Mouse (Mus musculus): ENCODE measurements around the gene Slc25a12. TPM values are rescaled to one million over a fixed set of nuclear protein-coding genes. Genes with fewer than 3 reads are reported as not detected.

The Slc25a12 gene
- polyA plus RNA-seq, 1 experiment: 40.7 TPM

- H3K36me3 ChIP-seq (ENCODE audit: control insufficient read depth, insufficient read depth): peaks cover 47% of the 10 kb centered on the region
- no peak overlapping the region for H3ac ChIP-seq (ENCODE audit: control insufficient read depth, insufficient read length)
- H3K4me3 ChIP-seq: no peak overlapping the region
- TF ChIP-seq SRF (IDR thresholded peaks at IDR 0.05; ENCODE audit: control insufficient read depth, insufficient read length, low read depth): no peak
- no peak for TF ChIP-seq TCF12 (IDR thresholded peaks at IDR 0.05; ENCODE audit: insufficient read depth, poor library complexity, severe bottlenecking)
- no peak for TF ChIP-seq USF1 (IDR thresholded peaks at IDR 0.05; ENCODE audit: low read depth)
- H3K79me2 ChIP-seq (ENCODE audit: control insufficient read depth, insufficient read depth): peaks cover 12% of the 10 kb centered on the region
- H3K4me2 ChIP-seq (ENCODE audit: low read depth): no peak overlapping the region
- H3K27me3 ChIP-seq (ENCODE audit: control insufficient read depth, insufficient read depth, insufficient read length): no peaks in the 10 kb centered on the region
Observed at GRCm38 (mm10) chr2:71235420-71235819, 132.1 kb downstream of the Slc25a12 start.

GRCm38 (mm10) chr2:71232976-71233375, 134.6 kb downstream of the Slc25a12 start:
- TF ChIP-seq MYOD1 (IDR thresholded peaks at IDR 0.05; ENCODE audit: control insufficient read depth in 1 of 3, insufficient read length in 2 of 3, low read depth in 2 of 3) (no peak), SRF (IDR thresholded peaks at IDR 0.05; ENCODE audit: control insufficient read depth, insufficient read length, low read depth) (no peak), REST (IDR thresholded peaks at IDR 0.05; ENCODE audit: insufficient read depth, insufficient read length) (no peak), POLR2A (IDR thresholded peaks at IDR 0.05; ENCODE audit: insufficient read length, low read depth) (no peak), MYOG (IDR thresholded peaks at IDR 0.05; ENCODE audit: control insufficient read depth in 1 of 3, insufficient read depth in 1 of 3, insufficient read length in 2 of 3, low read depth in 2 of 3) (no peak), POLR2AphosphoS2 (IDR thresholded peaks at IDR 0.05; ENCODE audit: insufficient read length, low read depth) (no peak), USF1 (IDR thresholded peaks at IDR 0.05; ENCODE audit: low read depth) (no peak), MAX (IDR thresholded peaks at IDR 0.05; ENCODE audit: low read depth) (no peak), TCF12 (IDR thresholded peaks at IDR 0.05; ENCODE audit: insufficient read depth, poor library complexity, severe bottlenecking) (no peak), CEBPB (IDR thresholded peaks at IDR 0.05; ENCODE audit: insufficient read depth, poor library complexity, severe bottlenecking) (no peak)
- Histone ChIP-seq H3K4me2 (ENCODE audit: low read depth) (peak overlapping the region; percentile 41), H3K4me3 (no peak overlapping the region), H3ac (ENCODE audit: control insufficient read depth, insufficient read length) (no peak overlapping the region), H3K36me3 (ENCODE audit: control insufficient read depth, insufficient read depth) (peaks cover 51% of the 10 kb centered on the region), H3K79me2 (ENCODE audit: control insufficient read depth, insufficient read depth) (peaks cover 12% of the 10 kb centered on the region), H3K27me3 (ENCODE audit: control insufficient read depth, insufficient read depth, insufficient read length) (no peaks in the 10 kb centered on the region)

- peaks cover 60% of the 10 kb centered on the region for H3K36me3 ChIP-seq (ENCODE audit: control insufficient read depth, insufficient read depth)
- H3K79me2 ChIP-seq (ENCODE audit: control insufficient read depth, insufficient read depth): peaks cover 12% of the 10 kb centered on the region
- H3K27me3 ChIP-seq (ENCODE audit: control insufficient read depth, insufficient read depth, insufficient read length): no peaks in the 10 kb centered on the region
- no peak overlapping the region for H3K4me3 ChIP-seq
- H3K4me2 ChIP-seq (ENCODE audit: low read depth): peak overlapping the region; percentile 41
- TF ChIP-seq MYOD1 (IDR thresholded peaks at IDR 0.05; ENCODE audit: control insufficient read depth in 1 of 3, insufficient read length in 2 of 3, low read depth in 2 of 3): no peak
- no peak for TF ChIP-seq TCF12 (IDR thresholded peaks at IDR 0.05; ENCODE audit: insufficient read depth, poor library complexity, severe bottlenecking)
- no peak for TF ChIP-seq POLR2AphosphoS2 (IDR thresholded peaks at IDR 0.05; ENCODE audit: insufficient read length, low read depth)
- TF ChIP-seq MYOG (IDR thresholded peaks at IDR 0.05; ENCODE audit: control insufficient read depth in 1 of 3, insufficient read depth in 1 of 3, insufficient read length in 2 of 3, low read depth in 2 of 3): no peak
- no peak for TF ChIP-seq E2F4 (IDR thresholded peaks at IDR 0.05; ENCODE audit: insufficient read depth)
- TF ChIP-seq REST (IDR thresholded peaks at IDR 0.05; ENCODE audit: insufficient read depth, insufficient read length): no peak
- TF ChIP-seq POLR2A (IDR thresholded peaks at IDR 0.05; ENCODE audit: insufficient read length, low read depth): no peak
- no peak for TF ChIP-seq CEBPB (IDR thresholded peaks at IDR 0.05; ENCODE audit: insufficient read depth, poor library complexity, severe bottlenecking)
- TF ChIP-seq SRF (IDR thresholded peaks at IDR 0.05; ENCODE audit: control insufficient read depth, insufficient read length, low read depth): no peak
- TF ChIP-seq MAX (IDR thresholded peaks at IDR 0.05; ENCODE audit: low read depth): no peak
- no peak overlapping the region for H3ac ChIP-seq (ENCODE audit: control insufficient read depth, insufficient read length)
Observed at GRCm38 (mm10) chr2:71231951-71232350, 135.6 kb downstream of the Slc25a12 start.

GRCm38 (mm10) chr2:71229603-71230002, 137.9 kb downstream of the Slc25a12 start:
- no peak overlapping the region for H3K4me2 ChIP-seq (ENCODE audit: low read depth)
- no peak overlapping the region for H3K4me3 ChIP-seq
- peaks cover 12% of the 10 kb centered on the region for H3K79me2 ChIP-seq (ENCODE audit: control insufficient read depth, insufficient read depth)
- peaks cover 45% of the 10 kb centered on the region for H3K36me3 ChIP-seq (ENCODE audit: control insufficient read depth, insufficient read depth)
- no peaks in the 10 kb centered on the region for H3K27me3 ChIP-seq (ENCODE audit: control insufficient read depth, insufficient read depth, insufficient read length)
- TF ChIP-seq MYOG (IDR thresholded peaks at IDR 0.05; ENCODE audit: control insufficient read depth in 1 of 3, insufficient read depth in 1 of 3, insufficient read length in 2 of 3, low read depth in 2 of 3): no peak
- no peak for TF ChIP-seq POLR2A (IDR thresholded peaks at IDR 0.05; ENCODE audit: insufficient read length, low read depth)
- TF ChIP-seq POLR2AphosphoS2 (IDR thresholded peaks at IDR 0.05; ENCODE audit: insufficient read length, low read depth): no peak
- TF ChIP-seq USF1 (IDR thresholded peaks at IDR 0.05; ENCODE audit: low read depth): no peak
- no peak for TF ChIP-seq SRF (IDR thresholded peaks at IDR 0.05; ENCODE audit: control insufficient read depth, insufficient read length, low read depth)
- no peak for TF ChIP-seq TCF3 (IDR thresholded peaks at IDR 0.05; ENCODE audit: insufficient read length, low read depth)
- TF ChIP-seq MAX (IDR thresholded peaks at IDR 0.05; ENCODE audit: low read depth): no peak
- no peak for TF ChIP-seq CEBPB (IDR thresholded peaks at IDR 0.05; ENCODE audit: insufficient read depth, poor library complexity, severe bottlenecking)
- no peak for TF ChIP-seq MYOD1 (IDR thresholded peaks at IDR 0.05; ENCODE audit: control insufficient read depth in 1 of 3, insufficient read length in 2 of 3, low read depth in 2 of 3)
- no peak for TF ChIP-seq TCF12 (IDR thresholded peaks at IDR 0.05; ENCODE audit: insufficient read depth, poor library complexity, severe bottlenecking)
- no peak for TF ChIP-seq REST (IDR thresholded peaks at IDR 0.05; ENCODE audit: insufficient read depth, insufficient read length)
- TF ChIP-seq E2F4 (IDR thresholded peaks at IDR 0.05; ENCODE audit: insufficient read depth): no peak
- no peak overlapping the region for H3ac ChIP-seq (ENCODE audit: control insufficient read depth, insufficient read length)

- no peaks in the 10 kb centered on the region for H3K79me2 ChIP-seq (ENCODE audit: control insufficient read depth, insufficient read depth)
- no peaks in the 10 kb centered on the region for H3K27me3 ChIP-seq (ENCODE audit: control insufficient read depth, insufficient read depth, insufficient read length)
- TF ChIP-seq SRF (IDR thresholded peaks at IDR 0.05; ENCODE audit: control insufficient read depth, insufficient read length, low read depth): no peak
- peaks cover 61% of the 10 kb centered on the region for H3K36me3 ChIP-seq (ENCODE audit: control insufficient read depth, insufficient read depth)
- H3K4me3 ChIP-seq: no peak overlapping the region
- H3K4me2 ChIP-seq (ENCODE audit: low read depth): no peak overlapping the region
- H3ac ChIP-seq (ENCODE audit: control insufficient read depth, insufficient read length): no peak overlapping the region
Observed at GRCm38 (mm10) chr2:71227398-71227797, 140.2 kb downstream of the Slc25a12 start.

Other genes starting within 250 kb of the Slc25a12 start
- gene Cybrd1, start 249.8 kb downstream of the Slc25a12 start, polyA plus RNA-seq (2012; fragmentation: generic; extraction: Trizol): 0.02 TPM
- 67.3 TPM for gene Dync1i2, start 156.0 kb downstream of the Slc25a12 start, polyA plus RNA-seq (2012; fragmentation: generic; extraction: Trizol)
- gene Hat1, start 21.2 kb upstream of the Slc25a12 start, polyA plus RNA-seq (2012; fragmentation: generic; extraction: Trizol): 16.0 TPM
- gene Metap1d, start 85.5 kb upstream of the Slc25a12 start, polyA plus RNA-seq (2012; fragmentation: generic; extraction: Trizol): 7.3 TPM
- gene Dlx1, start 160.4 kb upstream of the Slc25a12 start, polyA plus RNA-seq (2012; fragmentation: generic; extraction: Trizol): 0.64 TPM
- 1.7 TPM for gene Dlx2, start 179.0 kb upstream of the Slc25a12 start, polyA plus RNA-seq (2012; fragmentation: generic; extraction: Trizol)